Mouse (Mus musculus) thymus, adult 2 months (tissue): ENCODE data around the gene Thrb.

Experiments
- CTCF ChIP-seq: fragments of 200-500 bp; IDR thresholded peaks from 2 replicates; pipeline ENCODE4 v1.5.1; 2012; ENCODE audit warnings: mild to moderate bottlenecking, control low read depth, low read length, moderate library complexity, borderline replicate concordance; ENCODE audit not compliant: control insufficient read depth, poor library complexity, insufficient read depth; ENCODE audit errors: extremely low read depth
- POLR2A ChIP-seq: fragments of 200-500 bp; IDR thresholded peaks from 2 replicates; pipeline ENCODE4 v1.6.1; 2012; ENCODE audit warnings: mild to moderate bottlenecking, low read length, control low read depth, moderate library complexity; ENCODE audit not compliant: control insufficient read depth, poor library complexity, insufficient read depth; ENCODE audit errors: extremely low read depth

DNA sequence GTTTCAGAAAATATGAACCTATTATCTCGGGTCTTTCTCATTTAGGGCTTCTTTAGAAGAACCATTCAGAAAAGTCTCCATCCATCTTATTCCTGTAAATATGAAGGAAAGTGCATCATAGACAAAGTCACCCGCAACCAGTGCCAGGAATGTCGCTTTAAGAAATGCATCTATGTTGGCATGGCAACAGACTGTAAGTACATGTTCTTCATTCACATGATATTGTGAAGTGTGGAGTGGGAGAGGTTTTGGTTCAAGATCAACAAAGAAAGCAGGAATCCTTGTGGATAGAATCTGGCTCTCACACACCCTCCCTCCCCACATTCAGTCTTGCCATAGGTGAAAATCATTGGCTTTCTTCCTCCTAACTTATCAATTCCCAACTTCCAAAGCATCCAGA is 348.5 kb downstream of the Thrb start:
- TF ChIP-seq CTCF (no peak), POLR2A (no peak)
